Mouse (Mus musculus): ENCODE data around the gene Actn1. TPM values are rescaled to one million over a fixed set of nuclear protein-coding genes. Genes with fewer than 3 reads are reported as not detected.
A peak's percentile ranks its signal among the peaks of the same experiment; 100 is the strongest.

Actn1 gene
- total and polyA plus RNA-seq, 2 experiments from 2014 or later: 15.7 to 85.3 TPM

GRCm38 (mm10) chr12:80210791-80211612, 49.2 kb downstream of the Actn1 start:
- WGBS: 40% methylated on average over 4 of the region's 4 CpGs
- H3K9ac ChIP-seq (replicated peaks; ENCODE audit: low read depth, low read length): no peak overlapping the region; the same call in 1 of the 2 replicates

DNA sequence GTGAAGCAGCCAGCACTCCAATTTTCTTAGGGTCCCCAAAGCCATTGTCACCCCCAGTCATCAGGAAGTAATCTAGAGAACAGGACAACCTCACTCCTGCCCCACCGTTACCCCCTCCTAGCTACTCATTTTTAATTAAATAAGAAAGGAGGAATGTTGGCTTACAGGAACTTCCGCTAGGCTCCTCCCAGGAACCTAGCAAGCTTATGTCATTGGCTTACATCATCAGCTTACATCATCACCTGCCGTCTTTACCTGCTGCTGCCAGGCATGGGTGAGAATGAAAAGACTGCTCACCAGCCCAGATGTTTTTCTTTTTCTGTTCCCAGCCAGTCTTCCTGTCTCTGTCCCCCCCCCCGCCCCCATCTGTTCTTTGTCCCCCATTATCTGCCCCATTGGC, 50.3 kb downstream of the Actn1 start:
- H3K9ac ChIP-seq (replicated peaks; ENCODE audit: low read depth, low read length): no peak overlapping the region
- DNase-seq (ENCODE audit: low spot score): no peak
- peaks cover 20% of the 10 kb centered on the region for H3K36me3 ChIP-seq (replicated peaks; ENCODE audit: control insufficient read depth, insufficient read depth, low read length)
- H3K27me3 ChIP-seq (ENCODE audit: control insufficient read depth, insufficient read depth, low read length): no peaks in the 10 kb centered on the region
- TF ChIP-seq EP300 (IDR thresholded peaks at IDR 0.05; ENCODE audit: low read depth) (no peak), CTCF (IDR thresholded peaks at IDR 0.05; ENCODE audit: low read depth) (no peak)
- H3K27ac ChIP-seq (ENCODE audit: low read depth): peak overlapping the region; percentile 33; the same call in 1 of the 2 replicates
- H3K9me3 ChIP-seq (replicated peaks; ENCODE audit: control insufficient read depth, low read length): no peaks in the 10 kb centered on the region
- H3K4me3 ChIP-seq (ENCODE audit: low read depth, low read length): no peak overlapping the region
- no peak for ATAC-seq (ENCODE audit: insufficient read depth, low read depth)
- H3K4me2 ChIP-seq (ENCODE audit: low read depth, low read length): no peak overlapping the region
- H3K4me1 ChIP-seq (ENCODE audit: control insufficient read depth, insufficient read depth): peaks cover 56% of the 10 kb centered on the region
- 65% methylated on average over 4 of the region's 4 CpGs for WGBS

More at GRCm38 (mm10) chr12:80210791-80211612, 49.2 kb downstream of the Actn1 start:
- DNase-seq (ENCODE audit: low spot score): no peak
- peak overlapping the region; percentile 36; the same call in 1 of the 2 replicates for H3K27ac ChIP-seq (ENCODE audit: low read depth)
- H3K4me1 ChIP-seq (ENCODE audit: control insufficient read depth, insufficient read depth): peaks cover 62% of the 10 kb centered on the region
- H3K4me3 ChIP-seq (ENCODE audit: low read depth, low read length): no peak overlapping the region
- H3K36me3 ChIP-seq (replicated peaks; ENCODE audit: control insufficient read depth, insufficient read depth, low read length): peaks cover 9% of the 10 kb centered on the region
- TF ChIP-seq CTCF (IDR thresholded peaks at IDR 0.05; ENCODE audit: low read depth) (no peak), EP300 (IDR thresholded peaks at IDR 0.05; ENCODE audit: low read depth) (no peak)
- no peak overlapping the region for H3K4me2 ChIP-seq (ENCODE audit: low read depth, low read length)
- no peaks in the 10 kb centered on the region for H3K9me3 ChIP-seq (replicated peaks; ENCODE audit: control insufficient read depth, low read length)
- ATAC-seq (ENCODE audit: insufficient read depth, low read depth): no peak
- no peaks in the 10 kb centered on the region for H3K27me3 ChIP-seq (ENCODE audit: control insufficient read depth, insufficient read depth, low read length)

GRCm38 (mm10) chr12:80208126-80208820, 51.9 kb downstream of the Actn1 start:
- H3K9me3 ChIP-seq (replicated peaks; ENCODE audit: control insufficient read depth, low read length): no peaks in the 10 kb centered on the region
- ATAC-seq (ENCODE audit: insufficient read depth, low read depth) (peak; percentile 78), DNase-seq (ENCODE audit: low spot score) (peak; percentile 72)
- H3K27me3 ChIP-seq (ENCODE audit: control insufficient read depth, insufficient read depth, low read length): no peaks in the 10 kb centered on the region
- peaks cover 36% of the 10 kb centered on the region for H3K36me3 ChIP-seq (replicated peaks; ENCODE audit: control insufficient read depth, insufficient read depth, low read length)
- no peak overlapping the region for H3K9ac ChIP-seq (replicated peaks; ENCODE audit: low read depth, low read length)
- no peak overlapping the region for H3K4me3 ChIP-seq (ENCODE audit: low read depth, low read length)
- TF ChIP-seq CTCF (IDR thresholded peaks at IDR 0.05; ENCODE audit: low read depth) (no peak), EP300 (IDR thresholded peaks at IDR 0.05; ENCODE audit: low read depth) (no peak)
- H3K27ac ChIP-seq (ENCODE audit: low read depth): peak overlapping the region; percentile 77
- no peak overlapping the region for H3K4me2 ChIP-seq (ENCODE audit: low read depth, low read length)
- 29% methylated on average over 19 of the region's 19 CpGs for WGBS
- peaks cover 46% of the 10 kb centered on the region for H3K4me1 ChIP-seq (ENCODE audit: control insufficient read depth, insufficient read depth)

GRCm38 (mm10) chr12:80203284-80203683, 56.9 kb downstream of the Actn1 start:
- no peak for ATAC-seq (ENCODE audit: insufficient read depth, low read depth)
- Histone ChIP-seq H3K9ac (replicated peaks; ENCODE audit: low read depth, low read length) (no peak overlapping the region), H3K27ac (ENCODE audit: low read depth) (no peak overlapping the region), H3K36me3 (replicated peaks; ENCODE audit: control insufficient read depth, insufficient read depth, low read length) (peaks cover 41% of the 10 kb centered on the region), H3K4me2 (ENCODE audit: low read depth, low read length) (no peak overlapping the region), H3K4me3 (ENCODE audit: low read depth, low read length) (no peak overlapping the region), H3K9me3 (replicated peaks; ENCODE audit: control insufficient read depth, low read length) (no peaks in the 10 kb centered on the region), H3K27me3 (ENCODE audit: control insufficient read depth, insufficient read depth, low read length) (no peaks in the 10 kb centered on the region), H3K4me1 (ENCODE audit: control insufficient read depth, insufficient read depth) (no peaks in the 10 kb centered on the region)
- TF ChIP-seq CTCF (IDR thresholded peaks at IDR 0.05; ENCODE audit: low read depth): no peak
- no peak for TF ChIP-seq EP300 (IDR thresholded peaks at IDR 0.05; ENCODE audit: low read depth)
- 78% methylated on average over 4 of the region's 4 CpGs for WGBS
- DNase-seq (ENCODE audit: low spot score): no peak

- TF ChIP-seq CTCF (IDR thresholded peaks at IDR 0.05; ENCODE audit: low read depth): peak; percentile 17; the same call in 1 of the 2 replicates
- no peak for TF ChIP-seq EP300 (IDR thresholded peaks at IDR 0.05; ENCODE audit: low read depth)
- H3K27me3 ChIP-seq (ENCODE audit: control insufficient read depth, insufficient read depth, low read length): no peaks in the 10 kb centered on the region
- no peak overlapping the region for H3K9ac ChIP-seq (replicated peaks; ENCODE audit: low read depth, low read length)
- ATAC-seq (ENCODE audit: insufficient read depth, low read depth): no peak
- H3K4me1 ChIP-seq (ENCODE audit: control insufficient read depth, insufficient read depth): no peaks in the 10 kb centered on the region
- no peaks in the 10 kb centered on the region for H3K9me3 ChIP-seq (replicated peaks; ENCODE audit: control insufficient read depth, low read length)
- WGBS: 73% methylated on average over 2 of the region's 2 CpGs
- H3K27ac ChIP-seq (ENCODE audit: low read depth): no peak overlapping the region
- no peak for DNase-seq (ENCODE audit: low spot score)
- H3K36me3 ChIP-seq (replicated peaks; ENCODE audit: control insufficient read depth, insufficient read depth, low read length): peaks cover 45% of the 10 kb centered on the region
- H3K4me2 ChIP-seq (ENCODE audit: low read depth, low read length): no peak overlapping the region
- H3K4me3 ChIP-seq (ENCODE audit: low read depth, low read length): no peak overlapping the region
These were observed 60.4 kb downstream of the Actn1 start for GRCm38 (mm10) chr12:80199738-80200137.

Data from heart, postnatal 0 days (tissue).